Mouse (Mus musculus): Measurements from ENCODE around the gene Ada. TPM values are rescaled to one million over a fixed set of nuclear protein-coding genes. Genes with fewer than 3 reads are reported as not detected.

Gene Ada
- polyA plus RNA-seq, 1 experiment from 2014 or later = 3.8 TPM

DNA sequence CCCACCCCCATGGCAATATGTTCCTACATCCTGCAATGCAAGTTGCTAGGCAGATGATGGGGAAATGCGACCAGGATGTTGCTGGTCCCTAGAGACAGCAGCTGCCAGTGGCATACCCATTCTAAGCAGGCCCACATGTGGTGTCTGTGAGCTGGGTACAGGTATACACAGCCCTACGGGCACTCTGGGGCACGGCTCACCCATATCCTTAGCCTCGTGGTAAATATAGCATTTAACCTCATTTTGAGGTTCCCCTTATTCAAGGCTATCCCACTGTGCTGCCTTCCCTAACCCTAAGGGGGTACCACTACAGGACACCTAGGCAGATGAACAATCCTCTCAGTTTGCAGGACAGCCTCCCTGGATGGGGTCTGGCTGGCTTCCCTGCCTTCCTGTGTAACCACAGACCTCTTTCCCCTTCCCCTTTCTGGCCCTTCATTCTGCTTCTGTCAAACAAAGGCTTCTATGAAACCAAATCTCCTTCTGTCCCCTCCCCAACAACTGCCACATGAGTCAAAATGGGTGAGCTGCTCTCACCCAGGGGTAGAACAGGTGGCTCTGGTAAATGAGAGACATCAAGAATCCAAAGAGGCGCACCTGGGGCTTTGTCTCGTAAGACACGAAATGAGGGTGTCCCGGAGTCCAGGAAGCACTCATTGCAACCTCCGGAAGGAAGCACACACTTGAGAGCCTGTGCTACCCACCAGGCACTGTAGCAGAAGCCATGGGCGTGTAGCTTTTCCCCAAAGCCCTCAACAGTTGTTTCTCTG lies 5.1 kb downstream of the Ada start:
- Histone ChIP-seq H3K27ac (ENCODE audit: low read depth, low read length) (no peak overlapping the region), H3K4me3 (ENCODE audit: low read depth, low read length) (no peak overlapping the region), H3K27me3 (ENCODE audit: control insufficient read depth, insufficient read depth, low read length) (peaks cover 17% of the 10 kb centered on the region), H3K4me2 (no peak overlapping the region), H3K9me3 (replicated peaks; ENCODE audit: control insufficient read depth, low read length) (no peaks in the 10 kb centered on the region), H3K9ac (ENCODE audit: low read depth, low read length) (no peak overlapping the region), H3K36me3 (ENCODE audit: control insufficient read depth, insufficient read depth, low read length) (no peaks in the 10 kb centered on the region), H3K4me1 (ENCODE audit: control insufficient read depth, insufficient read depth, low read length) (peaks cover 9% of the 10 kb centered on the region; the same call in 1 of the 2 replicates)
- 75% methylated on average over 10 of the region's 10 CpGs for WGBS (ENCODE audit: insufficient replicate concordance)
- no peak for ATAC-seq (replicated peaks; ENCODE audit: insufficient number of reproducible peaks, low FRiP score, low TSS enrichment)

- no peak for ATAC-seq (replicated peaks; ENCODE audit: insufficient number of reproducible peaks, low FRiP score, low TSS enrichment)
- Histone ChIP-seq H3K4me2 (no peak overlapping the region), H3K36me3 (ENCODE audit: control insufficient read depth, insufficient read depth, low read length) (no peaks in the 10 kb centered on the region), H3K9ac (ENCODE audit: low read depth, low read length) (no peak overlapping the region), H3K27ac (ENCODE audit: low read depth, low read length) (no peak overlapping the region), H3K9me3 (replicated peaks; ENCODE audit: control insufficient read depth, low read length) (no peaks in the 10 kb centered on the region), H3K27me3 (ENCODE audit: control insufficient read depth, insufficient read depth, low read length) (peaks cover 4% of the 10 kb centered on the region), H3K4me3 (ENCODE audit: low read depth, low read length) (no peak overlapping the region), H3K4me1 (ENCODE audit: control insufficient read depth, insufficient read depth, low read length) (peaks cover 9% of the 10 kb centered on the region; the same call in 1 of the 2 replicates)
- 37% methylated on average over 6 of the region's 6 CpGs for WGBS (ENCODE audit: insufficient replicate concordance)
Measured at GRCm38 (mm10) chr2:163743357-163743756, 6.7 kb downstream of the Ada start.

DNA sequence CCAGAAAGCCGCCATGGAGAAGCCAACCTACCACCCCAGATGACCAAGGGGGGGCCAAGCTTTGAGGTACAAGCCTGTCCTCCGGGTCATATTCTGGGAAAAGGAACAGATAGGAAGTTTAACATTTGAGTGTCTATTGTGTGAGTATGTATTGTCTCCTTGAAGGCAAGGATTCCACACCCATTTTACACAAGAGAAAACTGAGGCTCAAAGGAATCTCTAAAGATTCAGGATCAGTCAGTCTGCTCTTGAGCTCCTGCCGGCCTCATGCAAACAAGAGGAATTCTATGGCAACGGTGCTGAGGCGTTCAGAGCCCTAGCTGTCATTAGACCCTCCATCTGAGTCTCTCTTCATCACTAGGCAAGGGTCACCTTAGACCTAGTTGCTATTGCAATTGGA lies 7.4 kb downstream of the Ada start:
- no peak overlapping the region for H3K4me3 ChIP-seq (ENCODE audit: low read depth, low read length)
- no peaks in the 10 kb centered on the region for H3K9me3 ChIP-seq (replicated peaks; ENCODE audit: control insufficient read depth, low read length)
- peaks cover 2% of the 10 kb centered on the region; the same call in 1 of the 2 replicates for H3K27me3 ChIP-seq (ENCODE audit: control insufficient read depth, insufficient read depth, low read length)
- WGBS (ENCODE audit: insufficient replicate concordance) = 57% methylated on average over 5 of the region's 5 CpGs
- no peak overlapping the region for H3K4me2 ChIP-seq
- peaks cover 9% of the 10 kb centered on the region; the same call in 1 of the 2 replicates for H3K4me1 ChIP-seq (ENCODE audit: control insufficient read depth, insufficient read depth, low read length)
- H3K27ac ChIP-seq (ENCODE audit: low read depth, low read length) = no peak overlapping the region
- ATAC-seq (replicated peaks; ENCODE audit: insufficient number of reproducible peaks, low FRiP score, low TSS enrichment) = no peak
- H3K36me3 ChIP-seq (ENCODE audit: control insufficient read depth, insufficient read depth, low read length) = no peaks in the 10 kb centered on the region
- H3K9ac ChIP-seq (ENCODE audit: low read depth, low read length) = no peak overlapping the region

- no peak overlapping the region for H3K4me3 ChIP-seq (ENCODE audit: low read depth, low read length)
- H3K27ac ChIP-seq (ENCODE audit: low read depth, low read length) = no peak overlapping the region
- WGBS (ENCODE audit: insufficient replicate concordance) = 50% methylated on average over 6 of the region's 6 CpGs
- no peaks in the 10 kb centered on the region for H3K36me3 ChIP-seq (ENCODE audit: control insufficient read depth, insufficient read depth, low read length)
- H3K4me1 ChIP-seq (ENCODE audit: control insufficient read depth, insufficient read depth, low read length) = peaks cover 3% of the 10 kb centered on the region; the same call in 1 of the 2 replicates
- ATAC-seq (replicated peaks; ENCODE audit: insufficient number of reproducible peaks, low FRiP score, low TSS enrichment) = peak; percentile 31; the same call in 1 of the 2 replicates
- no peak overlapping the region for H3K9ac ChIP-seq (ENCODE audit: low read depth, low read length)
- H3K27me3 ChIP-seq (ENCODE audit: control insufficient read depth, insufficient read depth, low read length) = no peaks in the 10 kb centered on the region
- H3K4me2 ChIP-seq = no peak overlapping the region
- no peaks in the 10 kb centered on the region for H3K9me3 ChIP-seq (replicated peaks; ENCODE audit: control insufficient read depth, low read length)
Measured at GRCm38 (mm10) chr2:163735980-163736379, 14.1 kb downstream of the Ada start.

DNA sequence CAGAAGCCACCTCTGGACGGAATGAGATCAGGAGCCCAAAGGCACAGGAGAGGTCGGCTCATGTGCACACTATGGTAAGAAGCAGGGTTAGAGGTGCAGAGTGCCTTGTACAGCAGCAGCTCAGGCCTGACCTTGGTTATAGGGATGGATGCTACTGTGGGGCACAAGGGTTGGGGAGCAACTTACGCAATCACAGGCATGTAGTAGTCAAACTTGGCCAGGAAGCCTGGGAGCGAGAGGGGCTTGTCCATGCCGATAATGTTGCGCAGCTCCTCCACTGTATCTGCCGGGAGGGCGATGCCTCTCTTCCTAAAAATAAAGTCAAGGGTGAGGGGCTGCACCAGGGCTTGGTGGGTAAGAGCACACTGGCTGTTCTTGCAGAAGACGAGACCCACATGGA lies 14.9 kb downstream of the Ada start:
- Histone ChIP-seq H3K9me3 (replicated peaks; ENCODE audit: control insufficient read depth, low read length) (no peaks in the 10 kb centered on the region), H3K9ac (ENCODE audit: low read depth, low read length) (no peak overlapping the region)

DNA sequence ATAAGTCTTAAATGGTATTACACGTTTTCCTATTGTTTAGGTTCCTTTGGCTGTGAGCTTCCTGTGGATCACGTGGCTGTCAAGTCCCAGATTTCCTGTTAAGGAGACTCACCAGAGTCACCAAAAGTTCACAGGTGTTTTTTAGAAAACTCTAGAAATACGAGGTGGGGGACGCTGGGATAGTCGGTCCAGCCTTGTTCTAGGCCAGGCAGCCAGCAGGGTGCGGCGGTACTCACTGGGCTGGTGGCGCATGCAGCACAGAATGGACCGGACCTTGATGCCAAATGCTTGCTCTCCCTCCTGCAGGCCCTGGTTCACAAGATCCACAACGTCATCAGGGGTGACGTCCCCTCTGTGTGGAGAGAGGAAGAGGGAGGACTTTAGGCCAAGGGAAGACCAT lies 18.0 kb downstream of the Ada start:
- H3K27me3 ChIP-seq (ENCODE audit: control insufficient read depth, insufficient read depth, low read length) = no peaks in the 10 kb centered on the region
- H3K9me3 ChIP-seq (replicated peaks; ENCODE audit: control insufficient read depth, low read length) = no peaks in the 10 kb centered on the region
- 83% methylated on average over 11 of the region's 11 CpGs for WGBS (ENCODE audit: insufficient replicate concordance)
- H3K4me1 ChIP-seq (ENCODE audit: control insufficient read depth, insufficient read depth, low read length) = peaks cover 3% of the 10 kb centered on the region; the same call in 1 of the 2 replicates
- H3K9ac ChIP-seq (ENCODE audit: low read depth, low read length) = no peak overlapping the region
- H3K36me3 ChIP-seq (ENCODE audit: control insufficient read depth, insufficient read depth, low read length) = no peaks in the 10 kb centered on the region
- H3K4me3 ChIP-seq (ENCODE audit: low read depth, low read length) = no peak overlapping the region
- H3K4me2 ChIP-seq = no peak overlapping the region
- no peak for ATAC-seq (replicated peaks; ENCODE audit: insufficient number of reproducible peaks, low FRiP score, low TSS enrichment)
- H3K27ac ChIP-seq (ENCODE audit: low read depth, low read length) = no peak overlapping the region

More for the DNA sequence above, 14.9 kb downstream of the Ada start:
- Histone ChIP-seq H3K36me3 (ENCODE audit: control insufficient read depth, insufficient read depth, low read length) (no peaks in the 10 kb centered on the region), H3K27ac (ENCODE audit: low read depth, low read length) (no peak overlapping the region), H3K27me3 (ENCODE audit: control insufficient read depth, insufficient read depth, low read length) (no peaks in the 10 kb centered on the region), H3K4me1 (ENCODE audit: control insufficient read depth, insufficient read depth, low read length) (peaks cover 3% of the 10 kb centered on the region; the same call in 1 of the 2 replicates), H3K4me3 (ENCODE audit: low read depth, low read length) (no peak overlapping the region), H3K4me2 (no peak overlapping the region)
- ATAC-seq (replicated peaks; ENCODE audit: insufficient number of reproducible peaks, low FRiP score, low TSS enrichment) = no peak
- 86% methylated on average over 9 of the region's 9 CpGs for WGBS (ENCODE audit: insufficient replicate concordance)

- ATAC-seq (replicated peaks; ENCODE audit: insufficient number of reproducible peaks, low FRiP score, low TSS enrichment) = no peak
- no peak overlapping the region for H3K9ac ChIP-seq (ENCODE audit: low read depth, low read length)
- no peaks in the 10 kb centered on the region for H3K36me3 ChIP-seq (ENCODE audit: control insufficient read depth, insufficient read depth, low read length)
- no peak overlapping the region for H3K4me3 ChIP-seq (ENCODE audit: low read depth, low read length)
- H3K4me1 ChIP-seq (ENCODE audit: control insufficient read depth, insufficient read depth, low read length) = no peaks in the 10 kb centered on the region
- WGBS (ENCODE audit: insufficient replicate concordance) = 85% methylated on average over 4 of the region's 4 CpGs
- H3K9me3 ChIP-seq (replicated peaks; ENCODE audit: control insufficient read depth, low read length) = no peaks in the 10 kb centered on the region
- no peak overlapping the region for H3K27ac ChIP-seq (ENCODE audit: low read depth, low read length)
- no peak overlapping the region for H3K4me2 ChIP-seq
- H3K27me3 ChIP-seq (ENCODE audit: control insufficient read depth, insufficient read depth, low read length) = no peaks in the 10 kb centered on the region
Measured at GRCm38 (mm10) chr2:163728300-163728699, 21.7 kb downstream of the Ada start.

- H3K4me1 ChIP-seq (ENCODE audit: control insufficient read depth, insufficient read depth, low read length) = no peaks in the 10 kb centered on the region
- ATAC-seq (replicated peaks; ENCODE audit: insufficient number of reproducible peaks, low FRiP score, low TSS enrichment) = no peak
- H3K4me2 ChIP-seq = no peak overlapping the region
- no peaks in the 10 kb centered on the region for H3K9me3 ChIP-seq (replicated peaks; ENCODE audit: control insufficient read depth, low read length)
- no peak overlapping the region for H3K4me3 ChIP-seq (ENCODE audit: low read depth, low read length)
- WGBS (ENCODE audit: insufficient replicate concordance) = 72% methylated on average over 5 of the region's 5 CpGs
- no peaks in the 10 kb centered on the region for H3K27me3 ChIP-seq (ENCODE audit: control insufficient read depth, insufficient read depth, low read length)
- H3K36me3 ChIP-seq (ENCODE audit: control insufficient read depth, insufficient read depth, low read length) = no peaks in the 10 kb centered on the region
- no peak overlapping the region for H3K9ac ChIP-seq (ENCODE audit: low read depth, low read length)
- H3K27ac ChIP-seq (ENCODE audit: low read depth, low read length) = no peak overlapping the region
Measured at GRCm38 (mm10) chr2:163726766-163727393, 23.2 kb downstream of the Ada start.
